Mouse (Mus musculus) heart, embryonic 10.5 days (tissue): ENCODE data around the gene Gm20521. TPM values are rescaled to one million over a fixed set of nuclear protein-coding genes. Genes with fewer than 3 reads are reported as not detected.

Source experiments
- DNase-seq: peaks from one replicate; pipeline ENCODE4 v3.0.0-alpha.2; 2017; ENCODE audit warnings: low spot score
- H3K27ac ChIP-seq: fragments of 300-500 bp; sonication (generic); 2 replicates; pipeline ENCODE4 v1.5.1; 2016; ENCODE audit warnings: mild to moderate bottlenecking
- H3K27me3 ChIP-seq: fragments of 300-500 bp; sonication (generic); 2 replicates; pipeline ENCODE4 v1.6.1; 2016; ENCODE audit warnings: mild to moderate bottlenecking; ENCODE audit not compliant: poor library complexity, insufficient read depth, severe bottlenecking
- H3K36me3 ChIP-seq: fragments of 300-500 bp; sonication (generic); 2 replicates; pipeline ENCODE4 v1.6.1; 2016; ENCODE audit warnings: mild to moderate bottlenecking, moderate library complexity
- H3K4me1 ChIP-seq: fragments of 300-500 bp; sonication (generic); 2 replicates; pipeline ENCODE4 v1.6.1; 2016; ENCODE audit warnings: mild to moderate bottlenecking
- H3K4me3 ChIP-seq: fragments of 300-500 bp; sonication (generic); 2 replicates; pipeline ENCODE4 v1.5.1; 2016; ENCODE audit warnings: mild to moderate bottlenecking, moderate library complexity
- H3K9me3 ChIP-seq: fragments of 300-500 bp; sonication (generic); 2 replicates; pipeline ENCODE4 v1.6.1; 2016; ENCODE audit warnings: mild to moderate bottlenecking, moderate library complexity
- WGBS: fragments of 180-500 bp; shearing (Covaris S2); methylation state at CpG from one replicate; pipeline ENCODE4 v1.1.7; 2016; 5-methylcytosine and 5-hydroxymethylcytosine counted together
- polyA plus RNA-seq: library from polyadenylated mRNA; unstranded; fragments of >200 nt; fragmentation: Nextera tagmentation; extraction: Ambion mirVana; gene quantifications from 2 replicates; pipeline ENCODE4 v1.2.1, GENCODE M21; 2016

The Gm20521 gene
- not detected in 2 replicates for polyA plus RNA-seq

- H3K9me3 ChIP-seq, result no peaks in the 10 kb centered on the region
- peaks cover 27% of the 10 kb centered on the region; the same call in 1 of the 2 replicates for H3K36me3 ChIP-seq
- DNase-seq, result peak; percentile 97
- H3K27me3 ChIP-seq, result no peaks in the 10 kb centered on the region
- peak within 1 kb of the TSS; percentile 78 for H3K4me3 ChIP-seq
- H3K4me1 ChIP-seq, result peaks cover 35% of the 10 kb centered on the region
- WGBS, result 1% methylated on average over 27 of the region's 27 CpGs
- peak within 1 kb of the TSS; percentile 92 for H3K27ac ChIP-seq
Observed at GRCm38 (mm10) chr14:54883154-54884021, at the start of gene Gm20521, which contains the start of gene Bcl2l2. Gene Gm20521, plus strand, starts transcription at chr14:54883441. Gene Bcl2l2, plus strand, starts transcription at chr14:54883377.

DNA sequence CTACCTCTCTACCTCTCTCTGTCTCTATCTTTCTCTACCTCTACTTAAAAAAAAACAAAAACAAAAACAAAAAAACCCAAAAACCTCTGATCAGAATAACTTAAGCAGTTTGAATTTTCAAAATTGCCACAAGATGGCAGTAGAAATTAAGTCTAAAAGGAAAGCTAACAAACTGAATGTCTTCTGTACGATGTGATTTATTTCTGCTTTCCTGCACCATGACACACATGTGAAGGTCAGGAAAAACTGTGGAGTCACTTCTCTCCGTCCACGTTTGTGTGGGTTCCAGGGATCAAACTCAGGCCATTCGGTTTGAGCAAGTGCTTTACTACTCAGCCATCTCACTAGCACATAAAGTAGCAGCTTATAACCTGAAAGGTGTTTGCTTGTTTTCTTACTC, 39.8 kb upstream of the Gm20521 start:
- Histone ChIP-seq H3K9me3 (no peaks in the 10 kb centered on the region), H3K27me3 (0 out of 2 replicates have a peak, but pooled peaks cover 5% of the 10 kb centered on the region), H3K36me3 (no peaks in the 10 kb centered on the region), H3K27ac (no peak overlapping the region), H3K4me3 (no peak overlapping the region), H3K4me1 (no peaks in the 10 kb centered on the region)
- no peak for DNase-seq
- WGBS, result 7% methylated on average over 4 of the region's 4 CpGs

- 88% methylated on average over 3 of the region's 3 CpGs for WGBS
- H3K27ac ChIP-seq, result no peak overlapping the region
- no peaks in the 10 kb centered on the region for H3K27me3 ChIP-seq
- H3K36me3 ChIP-seq, result peaks cover 32% of the 10 kb centered on the region
- no peak overlapping the region for H3K4me3 ChIP-seq
- no peak for DNase-seq
- H3K9me3 ChIP-seq, result no peaks in the 10 kb centered on the region
- peaks cover 18% of the 10 kb centered on the region; the same call in 1 of the 2 replicates for H3K4me1 ChIP-seq
Observed at GRCm38 (mm10) chr14:54855726-54856125, 27.5 kb upstream of the Gm20521 start.

- Histone ChIP-seq H3K27me3 (no peaks in the 10 kb centered on the region), H3K36me3 (peaks cover 32% of the 10 kb centered on the region), H3K4me3 (no peak overlapping the region), H3K27ac (no peak overlapping the region), H3K9me3 (no peaks in the 10 kb centered on the region), H3K4me1 (peaks cover 18% of the 10 kb centered on the region; the same call in 1 of the 2 replicates)
- 83% methylated on average over 7 of the region's 7 CpGs for WGBS
- no peak for DNase-seq
Observed at GRCm38 (mm10) chr14:54856703-54857102, 26.5 kb upstream of the Gm20521 start.

DNA sequence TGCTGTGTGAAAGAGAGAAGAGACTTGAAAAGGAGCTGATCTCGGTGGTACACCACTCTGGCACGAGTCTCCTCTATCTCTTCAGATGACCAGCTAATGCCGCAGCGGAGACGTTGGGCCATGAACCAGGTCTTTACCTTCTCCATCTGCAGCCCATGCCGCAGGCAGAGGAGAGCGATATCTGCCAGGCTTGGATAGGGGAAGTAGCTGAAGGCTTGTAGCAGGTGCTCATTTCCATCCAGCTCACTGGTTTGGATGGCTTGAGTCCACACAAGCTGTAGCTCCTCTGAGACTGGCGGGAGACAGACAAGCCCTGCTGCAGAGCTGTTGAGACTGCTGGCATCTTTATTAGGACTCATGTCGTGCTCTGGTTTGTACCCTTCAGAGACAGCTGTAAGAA, 25.4 kb upstream of the Gm20521 start:
- Histone ChIP-seq H3K36me3 (peaks cover 32% of the 10 kb centered on the region), H3K27ac (no peak overlapping the region), H3K9me3 (no peaks in the 10 kb centered on the region), H3K27me3 (no peaks in the 10 kb centered on the region), H3K4me1 (peaks cover 18% of the 10 kb centered on the region; the same call in 1 of the 2 replicates), H3K4me3 (no peak overlapping the region)
- no peak for DNase-seq
- whole genome bisulfite sequencing, result 85% methylated on average over 9 of the region's 9 CpGs

DNA sequence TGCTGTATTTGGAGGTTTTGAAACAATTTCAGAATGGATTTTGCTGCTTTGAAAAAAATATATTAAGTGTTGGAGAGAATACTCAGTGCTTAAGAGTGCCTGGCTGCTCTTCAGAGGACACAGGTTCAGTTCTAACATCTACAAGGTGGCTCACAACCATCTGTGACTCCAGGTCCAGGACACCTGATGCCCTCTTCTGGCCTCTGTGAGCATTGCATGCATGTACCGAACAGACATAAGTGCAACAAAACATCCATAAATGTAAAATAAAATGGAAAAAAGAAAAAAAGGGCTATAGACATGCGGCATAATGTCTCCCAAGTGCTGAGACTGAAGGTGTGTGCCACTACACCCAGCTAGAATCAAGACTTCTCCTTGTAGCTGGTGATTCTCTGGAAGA, 22.7 kb upstream of the Gm20521 start:
- no peak for DNase-seq
- Histone ChIP-seq H3K9me3 (no peaks in the 10 kb centered on the region), H3K4me1 (peaks cover 24% of the 10 kb centered on the region; the same call in 1 of the 2 replicates), H3K4me3 (no peak overlapping the region), H3K36me3 (peaks cover 23% of the 10 kb centered on the region), H3K27ac (no peak overlapping the region), H3K27me3 (no peaks in the 10 kb centered on the region)
- WGBS, result 33% methylated on average over 2 of the region's 2 CpGs

DNA sequence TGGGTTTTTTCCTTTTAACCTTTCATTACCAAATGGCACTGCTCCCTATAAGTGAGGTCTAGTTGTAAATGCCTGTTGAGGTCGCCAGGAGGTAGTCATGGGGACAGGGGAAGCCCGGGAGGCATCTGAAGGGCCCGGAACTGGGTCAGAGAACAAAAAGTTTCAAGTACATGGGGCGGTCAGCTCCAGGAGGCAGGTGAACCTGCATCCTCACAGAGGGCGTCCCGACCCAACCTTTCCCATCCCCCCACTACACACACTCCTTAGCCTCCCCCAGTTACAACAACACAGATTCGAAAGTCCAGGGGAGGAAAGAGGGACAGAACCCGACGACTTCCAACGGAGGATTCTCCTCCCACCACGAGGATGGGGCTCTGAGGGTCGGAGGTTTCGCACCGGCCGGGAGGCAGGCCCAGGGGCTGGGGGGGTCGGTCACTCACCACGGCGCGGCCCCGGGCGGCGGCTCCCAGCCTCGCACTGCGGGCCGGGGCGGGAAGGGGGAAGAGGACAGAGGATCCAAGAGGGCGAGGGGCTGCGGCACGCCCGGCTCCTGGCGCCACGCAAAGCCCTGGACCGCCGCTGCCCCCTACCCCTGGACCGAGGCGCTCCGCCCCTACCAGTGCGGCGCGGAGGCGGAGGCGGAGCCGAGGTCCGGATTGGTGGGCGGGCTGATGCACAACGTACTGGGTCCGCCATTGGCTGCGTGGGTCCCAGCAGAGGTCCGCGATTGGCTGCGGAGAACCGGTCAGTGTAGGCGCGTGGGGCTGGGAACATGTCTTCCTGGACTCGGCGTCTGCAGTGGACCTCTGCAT, 19.5 kb upstream of the Gm20521 start:
- Histone ChIP-seq H3K36me3 (no peaks in the 10 kb centered on the region), H3K27ac (peak overlapping the region; percentile 97), H3K4me1 (peaks cover 10% of the 10 kb centered on the region; the same call in 1 of the 2 replicates), H3K4me3 (peak overlapping the region; percentile 91), H3K27me3 (no peaks in the 10 kb centered on the region), H3K9me3 (no peaks in the 10 kb centered on the region)
- WGBS, result 2% methylated on average over 53 of the region's 56 CpGs
- peak; percentile 98 for DNase-seq

DNA sequence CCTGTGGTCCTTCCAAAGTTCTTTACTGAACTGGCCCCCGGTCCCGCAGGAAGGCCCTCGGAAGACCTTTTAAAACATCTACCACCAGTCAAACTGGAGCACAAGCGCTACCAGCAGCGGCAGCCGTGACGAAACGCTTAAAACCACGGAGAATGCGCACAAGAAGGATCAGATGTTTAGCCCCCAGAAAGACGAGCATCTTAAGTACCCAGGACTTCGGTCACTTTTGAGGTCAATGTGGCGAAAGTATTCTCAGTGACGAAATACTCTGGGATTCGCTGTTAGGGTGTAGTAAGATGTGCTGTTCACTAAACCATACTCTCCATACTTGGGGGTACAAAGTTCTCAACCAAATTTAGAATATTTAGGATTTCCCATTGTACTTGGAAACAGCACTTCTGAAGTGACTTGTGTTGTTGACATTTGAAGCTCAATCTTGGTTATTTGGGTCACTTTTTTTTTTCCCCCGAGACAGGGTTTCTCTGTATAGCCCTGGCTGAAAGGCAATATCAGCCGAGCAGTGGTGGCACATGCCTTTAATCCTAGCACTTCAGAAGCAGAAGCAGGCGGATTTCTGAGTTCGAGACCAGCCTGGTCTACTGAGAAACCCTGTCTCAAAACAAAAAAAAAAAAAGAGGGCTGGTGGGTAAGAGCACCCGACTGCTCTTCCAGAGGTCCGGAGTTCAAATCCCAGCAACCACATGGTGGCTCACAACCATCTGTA, 18.8 kb upstream of the Gm20521 start:
- Histone ChIP-seq H3K4me3 (peak overlapping the region; percentile 91), H3K27me3 (no peaks in the 10 kb centered on the region), H3K4me1 (peaks cover 6% of the 10 kb centered on the region; the same call in 1 of the 2 replicates), H3K36me3 (no peaks in the 10 kb centered on the region), H3K9me3 (no peaks in the 10 kb centered on the region), H3K27ac (peak overlapping the region; percentile 97)
- peak; percentile 61 for DNase-seq
- 17% methylated on average over 21 of the region's 21 CpGs for WGBS

- DNase-seq, result no peak
- no peaks in the 10 kb centered on the region for H3K36me3 ChIP-seq
- no peaks in the 10 kb centered on the region for H3K27me3 ChIP-seq
- H3K4me3 ChIP-seq, result no peak overlapping the region
- no peak overlapping the region for H3K27ac ChIP-seq
- no peaks in the 10 kb centered on the region for H3K9me3 ChIP-seq
- WGBS, result 75% methylated on average over 5 of the region's 5 CpGs
- peaks cover 6% of the 10 kb centered on the region; the same call in 1 of the 2 replicates for H3K4me1 ChIP-seq
Observed at GRCm38 (mm10) chr14:54865626-54866025, 17.6 kb upstream of the Gm20521 start.

- no peak for DNase-seq
- 62% methylated on average over 3 of the region's 3 CpGs for WGBS
- peaks cover 6% of the 10 kb centered on the region; the same call in 1 of the 2 replicates for H3K4me1 ChIP-seq
- no peaks in the 10 kb centered on the region for H3K36me3 ChIP-seq
- no peaks in the 10 kb centered on the region for H3K27me3 ChIP-seq
- no peaks in the 10 kb centered on the region for H3K9me3 ChIP-seq
- H3K4me3 ChIP-seq, result no peak overlapping the region
- no peak overlapping the region for H3K27ac ChIP-seq
Observed at GRCm38 (mm10) chr14:54866268-54866667, 17.0 kb upstream of the Gm20521 start.

GRCm38 (mm10) chr14:54866936-54867335, 16.3 kb upstream of the Gm20521 start:
- no peak for DNase-seq
- Histone ChIP-seq H3K9me3 (no peaks in the 10 kb centered on the region), H3K36me3 (no peaks in the 10 kb centered on the region), H3K27me3 (no peaks in the 10 kb centered on the region), H3K4me1 (peaks cover 6% of the 10 kb centered on the region; the same call in 1 of the 2 replicates), H3K4me3 (no peak overlapping the region), H3K27ac (no peak overlapping the region)
- WGBS, result 49% methylated on average over 5 of the region's 5 CpGs

DNA sequence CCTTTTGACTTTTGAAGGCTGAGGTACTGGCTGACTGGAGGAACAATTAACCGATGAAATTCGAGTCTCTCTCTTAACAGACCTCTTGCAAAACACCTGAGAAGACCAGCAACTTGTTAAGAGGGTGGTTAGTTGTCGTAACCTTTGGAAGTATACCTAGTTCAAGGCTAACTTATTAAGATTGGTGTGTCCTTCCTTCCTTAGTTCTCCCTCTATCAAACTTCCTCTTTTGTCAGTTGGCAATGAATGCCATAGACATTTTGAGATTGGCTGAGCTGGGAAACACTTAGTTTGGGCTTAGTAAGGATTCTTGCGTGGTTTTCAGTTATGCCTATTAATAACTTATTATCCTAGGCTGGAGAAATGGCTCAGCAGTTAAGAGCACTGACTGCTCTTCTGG, 15.2 kb upstream of the Gm20521 start:
- DNase-seq, result no peak
- no peaks in the 10 kb centered on the region for H3K27me3 ChIP-seq
- no peaks in the 10 kb centered on the region for H3K36me3 ChIP-seq
- peaks cover 5% of the 10 kb centered on the region; the same call in 1 of the 2 replicates for H3K4me1 ChIP-seq
- no peaks in the 10 kb centered on the region for H3K9me3 ChIP-seq
- no peak overlapping the region for H3K27ac ChIP-seq
- WGBS, result 81% methylated on average over 4 of the region's 4 CpGs
- H3K4me3 ChIP-seq, result no peak overlapping the region
